Mouse (Mus musculus) kidney, adult 9 months (tissue): Measurements from ENCODE around the gene Ntng1.
"Not testable (repeated sequence)": the region's sequence is repeated elsewhere in the genome, so short reads cannot be mapped to it uniquely, and the experiment has no call there.

ENCODE experiments used
- DNase-seq: peaks from one replicate; pipeline ENCODE4 v3.0.0; 2022

The Ntng1 gene

GRCm38 (mm10) chr3:109772120-109772519 is 371.7 kb downstream of the Ntng1 start:
- DNase-seq = no peak

- no peak for DNase-seq
Measured at GRCm38 (mm10) chr3:109766939-109767338, 376.9 kb downstream of the Ntng1 start.

GRCm38 (mm10) chr3:109765608-109766007 is 378.2 kb downstream of the Ntng1 start:
- DNase-seq = no peak

GRCm38 (mm10) chr3:109765141-109765540 is 378.7 kb downstream of the Ntng1 start:
- DNase-seq = no peak

- DNase-seq = no peak
Measured at GRCm38 (mm10) chr3:109756426-109756825, 387.4 kb downstream of the Ntng1 start.

- DNase-seq = not testable (repeated sequence)
Measured at GRCm38 (mm10) chr3:109747593-109747992, 396.2 kb downstream of the Ntng1 start.

- DNase-seq = no peak
Measured at GRCm38 (mm10) chr3:109740466-109741102, 403.2 kb downstream of the Ntng1 start.

GRCm38 (mm10) chr3:109732327-109733182 is 411.3 kb downstream of the Ntng1 start:
- peak; percentile 40 for DNase-seq

- peak; percentile 5 for DNase-seq
Measured at GRCm38 (mm10) chr3:109731592-109732230, 412.1 kb downstream of the Ntng1 start.
